Mouse (Mus musculus): ENCODE measurements around the gene Mrpl21.
A peak's percentile ranks its signal among the peaks of the same experiment; 100 is the strongest.

The Mrpl21 gene

DNA sequence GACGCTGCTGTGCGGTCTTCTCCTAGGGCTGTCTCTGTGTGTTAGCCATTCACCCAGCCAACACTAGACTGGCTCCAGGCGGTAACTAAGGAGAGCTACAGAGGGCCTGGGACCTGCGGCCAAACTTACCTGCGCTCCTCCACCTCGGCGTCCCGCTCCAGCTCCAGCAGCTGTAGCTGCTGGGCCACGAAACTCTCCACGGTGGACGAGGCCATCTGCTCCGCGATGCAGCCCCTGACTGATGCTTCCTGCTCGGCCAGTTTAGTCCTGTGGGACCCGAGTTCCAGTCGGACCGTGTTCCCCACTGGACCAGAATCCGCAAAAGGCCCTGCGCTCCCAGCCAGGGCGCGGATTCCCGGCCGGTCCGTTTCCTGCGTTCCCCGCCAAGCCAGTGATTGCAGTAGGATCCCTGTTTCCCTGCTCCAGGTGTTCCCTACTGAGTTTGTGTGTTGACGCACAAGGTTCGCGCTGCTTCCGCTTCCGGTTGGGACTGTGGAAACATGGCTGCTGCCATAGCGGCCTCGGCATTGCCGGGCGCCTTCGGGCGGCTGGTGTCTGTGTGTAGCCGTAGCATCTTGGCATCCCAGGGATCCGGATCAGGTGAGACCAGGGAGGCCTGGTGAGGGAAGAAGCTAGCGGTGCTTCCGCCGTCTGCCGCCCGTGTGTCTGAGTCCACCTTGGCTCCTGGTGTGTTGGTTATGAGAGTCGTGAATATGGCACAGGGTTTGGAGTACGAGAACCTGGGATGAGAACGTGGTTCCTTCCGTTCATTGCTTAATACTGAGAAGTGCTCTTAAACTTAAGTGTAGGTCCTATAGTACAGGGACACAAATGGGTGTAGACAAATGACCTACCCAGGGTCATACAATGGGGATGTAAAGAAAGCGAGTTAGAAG lies at the start of gene Mrpl21, which contains the start of gene Ighmbp2:
Mrpl21 (plus strand) TSS at position 330 of the 896 bp plus-strand sequence.
Ighmbp2 (minus strand) TSS at position 446 of the 896 bp plus-strand sequence.
- peak; percentile 98 for DNase-seq (ENCODE audit: low read depth, low spot score)

DNA sequence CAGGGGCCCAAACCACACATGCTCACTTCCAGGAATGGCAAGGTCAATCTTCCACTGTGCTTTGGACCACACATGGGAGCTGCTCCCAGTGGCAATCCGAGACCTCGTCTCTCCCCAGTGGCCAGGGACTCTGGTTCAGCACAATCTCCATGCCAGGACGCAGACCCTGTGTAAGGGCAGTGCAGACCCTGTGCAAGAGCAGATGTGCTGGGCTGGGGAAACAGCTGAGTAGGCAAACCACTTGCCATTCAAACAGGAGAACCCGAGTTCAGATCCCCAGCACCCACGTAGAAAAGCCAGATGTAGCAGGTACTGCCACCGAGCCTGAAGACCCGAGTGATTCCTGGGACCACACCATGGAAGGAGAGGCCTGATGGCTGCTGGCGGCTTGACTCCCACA lies 22.7 kb upstream of the Mrpl21 start:
- DNase-seq (ENCODE audit: low read depth, low spot score), result no peak

DNA sequence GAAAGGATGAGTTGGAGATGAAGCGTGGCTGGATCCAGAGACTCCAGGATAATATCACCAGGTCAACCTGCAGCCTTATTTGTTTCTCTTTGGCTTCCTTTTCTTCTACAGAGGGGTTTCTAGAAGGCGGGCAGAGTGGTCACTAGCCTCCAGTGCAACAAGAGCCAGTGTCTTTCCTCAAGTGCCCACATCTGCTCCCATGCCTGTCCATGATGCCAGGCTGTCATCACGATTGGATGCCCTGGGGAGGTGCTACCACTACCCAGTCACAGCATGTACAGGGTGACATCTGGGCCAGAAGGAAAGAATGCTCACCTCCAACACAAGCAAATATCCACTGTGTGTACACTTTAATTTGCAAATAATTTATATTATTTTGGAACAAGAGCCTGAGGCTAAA lies 22.1 kb upstream of the Mrpl21 start:
- DNase-seq (ENCODE audit: low read depth, low spot score), result no peak

DNA sequence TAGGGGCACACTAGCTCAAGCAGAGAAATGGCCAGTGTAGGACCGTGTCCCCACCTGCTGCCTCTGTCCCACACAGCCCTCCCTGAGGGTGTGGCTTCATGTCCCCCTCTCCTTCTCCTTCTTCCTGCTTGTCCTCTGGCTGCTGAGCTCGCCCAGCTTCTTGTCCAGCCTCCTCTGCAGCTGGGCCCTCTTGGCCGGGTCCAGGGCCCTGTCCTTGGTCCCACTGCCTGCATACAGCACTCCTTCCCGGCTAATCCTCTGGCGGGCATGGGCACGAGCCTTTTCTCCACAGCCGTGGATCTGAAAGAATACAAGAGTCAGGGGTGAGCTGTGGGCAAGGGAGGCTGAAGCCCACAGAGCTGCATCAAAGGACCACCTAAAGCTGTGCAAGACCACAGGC lies 21.4 kb upstream of the Mrpl21 start:
- DNase-seq (ENCODE audit: low read depth, low spot score), result no peak

DNA sequence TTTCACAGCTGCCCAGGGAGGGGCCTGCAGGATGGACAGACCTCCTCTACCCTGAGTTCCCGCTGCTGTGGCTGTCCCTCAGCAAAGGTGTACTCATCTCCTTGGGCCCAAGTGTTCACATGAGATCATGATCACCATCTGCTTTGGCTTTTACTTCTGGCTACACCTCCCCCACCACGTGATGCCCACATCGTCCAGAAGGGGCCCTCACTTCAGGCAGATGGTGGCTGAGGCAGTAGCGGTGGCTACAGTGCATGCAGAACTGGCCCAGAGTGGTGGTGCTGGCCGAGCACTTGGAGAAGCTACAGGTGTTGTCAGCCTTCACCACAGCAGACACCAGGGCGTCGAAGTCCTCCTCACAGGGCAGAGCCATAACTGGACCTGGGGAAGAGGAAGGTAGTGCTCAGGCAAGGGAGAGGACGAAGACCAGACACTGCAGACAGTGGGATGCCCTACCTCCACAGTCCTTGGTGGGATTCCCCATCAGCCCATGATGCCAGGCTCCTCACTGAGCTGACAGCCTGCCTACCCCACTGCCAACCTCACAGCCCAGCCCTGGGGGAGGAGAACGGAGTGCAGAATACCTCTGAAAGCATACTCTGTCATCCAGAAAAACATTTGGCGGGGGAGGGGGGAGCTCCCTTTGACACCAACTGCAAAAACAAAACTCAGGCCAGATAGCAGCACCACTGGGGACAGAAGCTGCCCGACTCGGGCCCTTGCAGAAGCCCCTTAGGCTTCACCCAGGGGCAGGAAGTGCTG lies 20.8 kb upstream of the Mrpl21 start:
- DNase-seq (ENCODE audit: low read depth, low spot score), result no peak

DNA sequence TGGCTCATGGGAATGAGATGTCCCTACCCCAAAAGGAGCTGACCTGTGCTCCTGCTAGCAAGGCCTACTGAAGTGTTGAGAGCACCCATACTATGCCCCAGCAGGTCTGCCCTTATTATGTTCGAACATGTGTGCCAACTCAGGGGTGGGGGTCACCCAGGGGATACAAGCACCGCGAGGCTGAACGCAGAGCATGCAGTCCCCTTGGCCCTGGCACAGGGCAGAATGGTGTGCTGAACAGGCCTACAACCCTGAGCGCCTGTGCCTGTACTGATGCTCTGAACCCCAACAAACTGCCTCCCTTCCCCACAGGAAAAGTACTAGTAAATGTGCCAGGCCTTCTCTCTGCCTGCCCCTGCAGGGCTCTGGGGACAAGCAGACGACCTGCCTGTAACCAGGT lies 18.4 kb upstream of the Mrpl21 start:
- no peak for DNase-seq (ENCODE audit: low read depth, low spot score)

DNA sequence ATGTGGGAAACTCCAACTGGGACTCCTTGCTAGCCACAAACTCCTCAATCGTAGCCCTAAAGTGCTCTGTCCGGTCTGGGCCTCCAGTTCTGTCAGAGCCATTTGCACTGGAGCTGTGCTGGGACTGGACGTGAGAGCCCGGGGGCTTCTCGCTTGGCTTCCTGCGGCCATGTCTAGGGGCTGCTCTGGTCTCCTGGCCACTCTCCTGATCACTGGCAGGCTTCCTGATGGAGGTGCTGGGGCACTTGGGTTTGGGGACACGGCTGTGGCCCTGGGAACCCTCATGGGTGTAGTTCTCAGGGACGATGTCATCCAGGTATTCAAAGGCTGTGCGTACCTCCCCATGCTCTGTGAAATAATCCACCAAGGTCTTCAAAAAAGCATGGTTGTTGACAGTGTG lies 17.5 kb upstream of the Mrpl21 start:
- DNase-seq (ENCODE audit: low read depth, low spot score), result no peak

DNA sequence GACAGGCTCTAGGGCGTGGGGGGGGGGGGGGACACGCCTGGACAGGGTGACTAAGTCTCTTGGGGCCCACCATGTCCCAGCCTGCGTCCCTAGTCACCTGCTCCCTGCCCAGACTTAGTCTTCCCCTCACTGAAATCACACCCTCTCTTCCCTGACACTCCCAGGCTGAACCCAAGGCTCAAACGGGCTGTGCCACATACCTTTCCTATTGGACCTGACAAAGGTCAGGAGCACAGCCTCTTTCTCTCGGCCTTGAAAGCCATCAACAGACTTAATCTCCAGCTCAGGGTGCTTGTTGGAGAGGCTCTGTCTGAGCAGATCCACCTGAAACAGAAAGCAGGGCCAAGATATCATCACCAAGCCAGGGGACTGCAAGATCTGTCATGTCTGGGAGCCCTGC lies 16.6 kb upstream of the Mrpl21 start:
- no peak for DNase-seq (ENCODE audit: low read depth, low spot score)

DNA sequence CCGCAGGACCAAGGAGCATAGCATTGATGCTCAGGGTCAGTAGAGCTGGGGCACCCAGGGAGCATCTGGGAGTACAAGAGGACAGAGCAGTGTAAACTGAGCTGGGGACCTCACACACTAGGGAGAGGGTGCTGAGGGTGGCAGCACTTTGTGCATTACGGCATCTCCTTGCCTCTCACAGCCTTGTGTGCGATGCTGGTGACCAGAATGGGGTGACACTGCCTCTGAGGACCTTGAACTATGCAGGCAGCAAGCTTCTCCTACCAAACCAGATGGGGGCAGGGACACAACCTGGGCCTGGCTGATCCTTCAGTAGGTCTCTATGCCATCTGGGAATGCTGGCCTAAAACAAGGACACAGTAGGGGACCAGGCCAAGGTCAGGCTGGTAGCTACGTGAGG lies 16.0 kb upstream of the Mrpl21 start:
- DNase-seq (ENCODE audit: low read depth, low spot score), result no peak

DNA sequence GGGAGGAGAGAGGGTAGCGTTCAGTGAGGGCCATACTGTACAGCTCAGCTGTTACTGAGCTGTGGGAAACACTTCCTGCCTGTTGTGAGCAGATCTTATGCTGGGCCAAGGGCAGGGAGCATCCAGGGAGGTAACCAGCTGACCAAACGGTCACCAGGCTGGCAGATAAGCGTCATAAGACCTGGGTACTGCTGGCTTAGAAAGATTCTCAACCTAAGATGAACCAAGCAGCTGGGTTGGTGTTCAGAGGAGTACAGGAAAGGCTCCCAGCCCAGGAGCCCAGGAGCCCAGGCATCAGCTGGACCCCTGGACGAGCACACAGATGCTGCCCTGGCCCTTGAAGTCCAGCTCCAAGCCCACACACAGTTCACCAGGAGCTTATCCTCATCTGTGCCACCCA lies 15.4 kb upstream of the Mrpl21 start:
- DNase-seq (ENCODE audit: low read depth, low spot score), result no peak

DNA sequence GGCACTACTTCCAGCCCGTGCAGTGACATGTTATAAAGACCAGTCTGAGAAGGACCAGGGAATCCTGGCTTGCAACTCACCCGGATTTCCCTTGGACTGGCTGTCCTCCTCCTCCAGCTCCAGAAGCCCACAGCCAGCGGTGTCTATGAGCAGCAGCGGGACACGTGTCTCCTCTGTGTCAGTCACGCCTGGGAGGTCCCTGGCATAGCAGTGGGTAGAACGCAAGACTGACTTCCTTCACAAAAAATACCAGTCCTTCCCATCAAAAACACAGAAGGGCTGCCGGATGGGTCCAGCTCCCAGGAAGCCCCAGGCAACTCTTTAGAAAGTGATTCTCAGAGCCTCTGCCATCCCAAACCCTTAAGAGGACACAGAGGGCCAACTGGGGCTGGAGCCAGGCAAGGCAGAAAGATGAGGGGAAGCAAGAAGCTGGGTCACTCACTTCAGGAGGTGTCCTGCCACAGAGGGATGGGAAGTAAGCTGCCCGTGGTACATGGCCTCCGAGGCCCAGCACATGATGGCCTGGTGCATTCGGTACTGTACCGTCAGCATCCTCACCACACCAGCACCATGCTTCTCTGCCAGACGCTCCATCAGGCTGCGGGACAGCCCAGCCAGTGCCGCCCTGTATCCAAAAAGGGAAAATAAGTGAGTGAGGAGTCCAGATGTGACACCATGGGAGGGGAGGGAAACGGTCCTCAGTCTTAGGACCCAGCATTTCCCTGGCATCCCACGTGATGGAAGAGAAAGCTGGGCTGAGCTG lies 14.3 kb upstream of the Mrpl21 start:
- DNase-seq (ENCODE audit: low read depth, low spot score), result no peak

DNA sequence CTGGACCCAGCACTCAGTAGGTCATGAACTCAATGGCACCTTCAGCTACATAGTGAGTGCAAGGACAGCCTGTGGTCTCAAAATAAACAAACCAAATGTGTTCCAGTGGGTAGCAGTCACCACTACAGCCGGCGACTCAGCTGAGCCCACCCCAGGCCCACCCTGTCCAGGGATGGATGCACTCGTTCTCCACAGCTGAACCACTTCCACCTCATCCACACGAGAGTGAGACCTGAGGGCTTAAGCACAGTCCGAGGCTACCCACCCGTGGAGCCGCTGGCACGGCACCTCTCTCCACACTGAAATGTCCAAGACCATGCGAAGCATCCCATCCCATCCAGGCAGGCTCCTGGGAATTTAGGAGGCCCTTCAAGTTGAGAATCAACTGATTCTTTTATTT lies 13.4 kb upstream of the Mrpl21 start:
- no peak for DNase-seq (ENCODE audit: low read depth, low spot score)

DNA sequence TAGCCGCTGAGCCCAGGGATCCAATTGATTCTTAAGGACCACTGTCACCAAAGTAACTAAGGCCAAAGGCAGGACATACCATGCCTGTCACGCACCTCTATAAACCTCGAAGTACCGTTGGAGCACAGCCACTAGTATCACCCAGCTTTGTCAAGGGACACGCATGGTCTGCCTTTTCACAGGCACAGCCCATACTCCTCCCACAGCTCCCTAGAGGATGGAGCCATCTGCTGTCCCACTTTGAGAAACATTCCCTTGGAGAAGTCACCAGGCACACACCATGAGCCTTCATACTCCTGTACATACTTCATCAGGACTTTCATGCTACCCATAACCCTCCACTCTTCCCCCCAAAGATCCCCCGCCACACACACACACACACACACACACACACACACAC lies 12.9 kb upstream of the Mrpl21 start:
- DNase-seq (ENCODE audit: low read depth, low spot score), result peak; percentile 59

DNA sequence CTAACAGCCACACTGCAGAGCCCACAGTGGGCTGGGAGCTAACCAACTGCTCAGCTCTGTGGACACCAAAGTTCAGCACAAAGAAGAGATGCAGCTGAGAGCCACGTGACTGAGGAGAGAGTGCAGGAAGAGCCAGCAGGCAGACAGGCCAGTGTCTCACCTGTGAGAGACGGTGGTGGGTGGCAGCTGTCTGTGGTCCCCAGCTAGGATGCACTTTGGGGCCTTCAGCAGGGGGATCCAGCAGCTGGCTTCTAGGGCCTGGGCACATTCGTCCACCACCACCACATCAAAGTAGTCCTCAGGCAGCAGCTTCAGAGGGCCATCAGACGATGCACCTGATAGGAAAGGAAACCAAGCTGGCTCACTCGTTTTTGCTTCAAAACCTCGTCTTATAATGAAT lies 11.3 kb upstream of the Mrpl21 start:
- no peak for DNase-seq (ENCODE audit: low read depth, low spot score)

DNA sequence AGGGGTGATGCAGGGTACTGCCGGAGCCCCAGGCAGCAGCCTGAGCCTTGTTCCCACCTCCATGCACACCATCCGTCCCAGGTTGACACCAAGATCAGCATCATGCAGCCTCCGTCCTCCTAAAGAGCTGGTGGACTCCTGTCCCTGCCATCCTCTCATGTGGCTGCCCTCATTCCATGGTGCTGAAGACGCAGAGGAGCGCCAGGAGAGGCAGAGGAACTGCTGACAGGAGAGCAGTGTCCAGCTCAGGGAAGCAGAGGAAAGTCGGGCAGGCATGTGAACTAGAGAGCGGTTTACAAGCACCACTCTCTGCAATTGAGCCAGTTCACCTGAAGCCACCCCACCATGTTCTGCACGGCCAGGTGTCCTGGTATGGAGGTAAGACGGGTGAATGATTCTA lies 9.4 kb upstream of the Mrpl21 start:
- no peak for DNase-seq (ENCODE audit: low read depth, low spot score)

DNA sequence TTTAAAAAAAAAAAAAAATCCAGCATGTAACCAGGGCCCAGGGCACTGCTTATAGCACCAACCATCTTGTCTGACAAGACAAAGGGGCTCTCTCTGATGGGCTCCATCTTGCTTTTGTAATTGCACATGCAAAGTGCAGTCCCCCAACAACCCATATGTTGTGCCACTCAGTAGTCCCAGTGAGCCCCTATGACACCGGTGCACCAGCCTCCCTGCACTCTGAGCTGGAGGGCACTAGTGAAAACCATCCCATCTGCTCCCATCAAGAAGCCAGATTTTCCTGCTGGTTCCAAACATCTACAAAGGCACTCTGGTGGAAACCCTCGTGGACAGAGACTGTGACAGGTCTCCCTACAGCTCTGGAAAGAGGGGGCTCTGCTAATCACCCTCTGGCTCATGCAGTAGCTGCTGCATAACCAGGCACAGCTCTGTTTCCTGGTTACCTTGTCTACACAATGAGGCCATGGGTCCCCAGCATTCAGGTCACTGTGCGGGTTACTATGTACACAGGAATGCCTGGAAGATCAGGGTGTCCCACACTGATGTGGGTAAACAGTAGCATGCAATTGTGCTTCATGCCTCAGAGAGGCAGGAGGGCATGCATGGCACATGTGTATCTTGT lies 6.8 kb upstream of the Mrpl21 start:
- DNase-seq (ENCODE audit: low read depth, low spot score), result no peak

DNA sequence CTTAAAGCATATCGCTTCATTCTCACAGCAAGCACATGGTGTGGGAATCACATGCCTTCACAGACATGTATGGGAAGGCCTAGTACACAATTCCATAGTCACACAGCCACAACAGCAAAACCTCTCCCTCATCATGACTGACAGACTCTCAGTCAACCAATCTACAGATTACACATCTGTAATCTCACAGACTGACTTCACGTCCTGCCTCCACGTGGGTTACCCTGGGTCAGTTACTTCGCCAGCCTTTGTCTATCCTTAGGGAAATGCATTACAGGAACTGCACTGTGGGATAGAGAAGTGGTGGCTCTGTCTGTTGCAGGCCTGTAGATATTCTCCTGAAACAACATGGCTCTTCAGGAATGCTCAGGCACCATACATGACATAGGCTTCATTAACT lies 815 bp upstream of the Mrpl21 start:
- DNase-seq (ENCODE audit: low read depth, low spot score), result no peak

DNA sequence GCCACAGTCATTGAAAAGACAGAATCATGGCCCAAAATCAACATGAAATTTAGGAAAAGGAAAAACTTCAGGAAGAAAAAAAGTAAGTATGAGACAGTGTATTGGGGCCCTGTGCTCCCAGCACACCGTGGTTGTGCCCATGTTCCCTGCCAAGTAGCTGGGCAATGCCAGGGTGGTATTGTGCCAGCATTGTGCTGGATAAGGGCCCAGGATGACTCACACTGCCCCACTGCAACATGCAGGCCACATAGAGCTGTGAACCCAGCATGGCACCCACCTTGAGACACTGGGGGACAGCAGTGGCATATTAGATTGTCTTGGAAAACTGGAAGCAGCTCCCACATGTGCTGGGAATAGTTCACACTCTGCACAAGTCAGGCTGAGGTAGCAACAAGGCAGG lies 6.3 kb downstream of the Mrpl21 start:
- DNase-seq (ENCODE audit: low read depth, low spot score), result peak; percentile 44

DNA sequence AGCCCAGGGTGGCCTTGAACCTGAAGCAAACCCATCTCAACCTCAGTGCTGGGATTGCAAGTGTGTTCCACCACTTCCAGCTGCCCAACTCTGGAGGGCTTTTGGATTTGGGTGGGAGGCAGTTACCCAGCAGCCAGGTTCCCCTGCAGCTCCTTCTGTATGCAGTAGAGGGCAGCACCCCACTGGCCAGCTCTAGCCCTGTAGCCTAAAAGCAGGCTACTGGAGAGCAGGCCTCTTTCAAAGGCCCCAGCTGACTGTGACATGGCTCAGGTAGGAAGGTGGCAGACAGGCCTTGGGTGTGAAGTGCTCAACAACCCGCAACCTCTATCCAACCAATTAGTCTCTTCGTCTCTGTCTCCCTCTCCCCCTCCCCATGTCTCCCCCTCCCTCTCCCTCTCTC lies 9.3 kb downstream of the Mrpl21 start:
- DNase-seq (ENCODE audit: low read depth, low spot score), result peak; percentile 66

DNA sequence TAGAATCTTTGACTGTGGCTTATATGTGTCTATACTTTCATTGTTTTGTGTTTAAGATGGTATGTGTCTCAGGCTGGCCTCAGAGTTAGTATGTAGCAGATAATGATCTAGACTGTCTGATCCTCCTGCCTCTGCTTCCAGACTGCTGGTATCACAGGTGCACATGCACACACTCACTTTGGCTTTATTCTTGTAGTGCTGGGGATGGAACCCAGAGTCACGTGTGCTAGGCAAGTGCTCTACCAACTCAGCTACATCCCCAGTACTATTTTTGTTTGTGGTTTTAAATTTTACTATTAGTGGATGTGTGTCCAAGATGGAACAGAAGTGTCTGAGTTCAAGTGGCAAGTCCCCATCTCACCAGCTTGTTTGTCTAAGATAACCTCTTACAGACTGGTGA lies 10.3 kb downstream of the Mrpl21 start:
- no peak for DNase-seq (ENCODE audit: low read depth, low spot score)

DNA sequence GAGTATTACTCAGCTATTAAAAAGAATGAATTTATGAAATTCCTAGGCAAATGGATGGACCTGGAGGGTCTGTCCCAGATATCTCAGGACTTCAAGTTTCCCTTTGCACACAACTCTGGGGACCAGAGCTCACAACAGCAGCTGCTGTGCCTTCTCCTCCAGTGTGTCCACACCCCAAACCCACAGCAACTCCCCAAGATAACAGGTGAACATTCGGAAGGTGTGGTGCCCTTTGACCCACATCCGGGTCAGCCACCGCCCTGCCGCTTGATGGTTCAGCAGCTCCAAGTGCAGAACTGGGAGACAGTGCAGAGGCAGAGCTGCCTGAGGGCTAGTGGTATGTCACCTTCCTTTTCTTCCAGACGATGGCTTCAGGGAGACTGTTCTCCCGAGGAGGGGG lies 12.5 kb downstream of the Mrpl21 start:
- no peak for DNase-seq (ENCODE audit: low read depth, low spot score)

DNA sequence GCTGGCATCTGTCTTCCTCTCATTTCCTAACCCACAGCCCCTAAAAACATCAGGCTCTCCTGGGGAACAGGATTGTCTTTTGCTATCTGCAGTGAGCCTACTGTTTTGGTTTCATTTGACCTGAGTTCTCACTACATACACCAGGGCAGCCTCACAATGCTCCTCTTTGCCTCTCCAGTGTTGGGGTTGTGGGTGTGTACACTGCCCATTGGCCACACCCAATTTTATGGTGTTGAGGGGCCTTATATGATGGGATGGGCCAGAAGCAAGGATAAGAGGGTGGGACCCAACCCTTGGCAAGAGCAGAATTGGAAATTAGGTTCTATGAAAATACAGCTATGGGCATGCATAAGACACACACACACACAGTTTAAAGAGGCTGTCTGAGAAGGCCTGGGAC lies 14.3 kb downstream of the Mrpl21 start:
- no peak for DNase-seq (ENCODE audit: low read depth, low spot score)
